Mouse (Mus musculus): Measurements from ENCODE around the gene Arih2. TPM values are rescaled to one million over a fixed set of nuclear protein-coding genes. Genes with fewer than 3 reads are reported as not detected.

The Arih2 gene
- polyA plus RNA-seq (2012; rRNA removed) = 53.7 and 54.2 TPM in 2 replicates

GRCm38 (mm10) chr9:108648611-108649560, at the start of gene Arih2:
Arih2 (minus strand) TSS chr9:108649386.
- peak; percentile 93 to 94 for DNase-seq
- peaks cover 5% of the 10 kb centered on the region; the same call in 1 of the 2 replicates for H3K4me1 ChIP-seq (ENCODE audit: control insufficient read depth, insufficient read depth, low read length)
- H3K27ac ChIP-seq (ENCODE audit: insufficient read depth, low read length) = peak within 1 kb of the TSS; percentile 72
- under 1% methylated on average over 112 of the region's 112 CpGs for WGBS
- TF ChIP-seq POLR2A (IDR thresholded peaks at IDR 0.05; ENCODE audit: borderline replicate concordance, insufficient read depth, low read length) (peak; percentile 92), CTCF (IDR thresholded peaks at IDR 0.05; ENCODE audit: borderline replicate concordance, insufficient read depth, low read depth, low read length) (no peak)
- H3K4me3 ChIP-seq (replicated peaks; ENCODE audit: insufficient read depth, low read depth, low read length) = peak within 1 kb of the TSS; percentile 78
- no peaks in the 10 kb centered on the region for H3K27me3 ChIP-seq (ENCODE audit: control insufficient read depth, insufficient read depth, low read length)

GRCm38 (mm10) chr9:108694533-108694932, 45.3 kb upstream of the Arih2 start:
- no peaks in the 10 kb centered on the region for H3K27me3 ChIP-seq (ENCODE audit: control insufficient read depth, insufficient read depth, low read length)
- 76% methylated on average over 1 of the region's 1 CpGs for WGBS
- TF ChIP-seq POLR2A (IDR thresholded peaks at IDR 0.05; ENCODE audit: borderline replicate concordance, insufficient read depth, low read length) (no peak), CTCF (IDR thresholded peaks at IDR 0.05; ENCODE audit: borderline replicate concordance, insufficient read depth, low read depth, low read length) (no peak)
- no peaks in the 10 kb centered on the region for H3K4me1 ChIP-seq (ENCODE audit: control insufficient read depth, insufficient read depth, low read length)
- H3K4me3 ChIP-seq (replicated peaks; ENCODE audit: insufficient read depth, low read depth, low read length) = no peak overlapping the region
- no peak for DNase-seq
- H3K27ac ChIP-seq (ENCODE audit: insufficient read depth, low read length) = no peak overlapping the region

GRCm38 (mm10) chr9:108693946-108694345, 44.8 kb upstream of the Arih2 start:
- no peak overlapping the region for H3K27ac ChIP-seq (ENCODE audit: insufficient read depth, low read length)
- H3K4me3 ChIP-seq (replicated peaks; ENCODE audit: insufficient read depth, low read depth, low read length) = no peak overlapping the region
- DNase-seq = peak in 1 of 2 experiments; percentile 14
- H3K4me1 ChIP-seq (ENCODE audit: control insufficient read depth, insufficient read depth, low read length) = no peaks in the 10 kb centered on the region
- TF ChIP-seq POLR2A (IDR thresholded peaks at IDR 0.05; ENCODE audit: borderline replicate concordance, insufficient read depth, low read length) (no peak), CTCF (IDR thresholded peaks at IDR 0.05; ENCODE audit: borderline replicate concordance, insufficient read depth, low read depth, low read length) (no peak)
- WGBS = 59% methylated on average over 4 of the region's 4 CpGs
- no peaks in the 10 kb centered on the region for H3K27me3 ChIP-seq (ENCODE audit: control insufficient read depth, insufficient read depth, low read length)

- Histone ChIP-seq H3K27me3 (ENCODE audit: control insufficient read depth, insufficient read depth, low read length) (no peaks in the 10 kb centered on the region), H3K4me1 (ENCODE audit: control insufficient read depth, insufficient read depth, low read length) (no peaks in the 10 kb centered on the region), H3K4me3 (replicated peaks; ENCODE audit: insufficient read depth, low read depth, low read length) (peak overlapping the region; percentile 83), H3K27ac (ENCODE audit: insufficient read depth, low read length) (peak overlapping the region; percentile 13; the same call in 1 of the 2 replicates)
- WGBS = under 1% methylated on average over 89 of the region's 92 CpGs
- peak; percentile 72 to 75 for DNase-seq
- TF ChIP-seq CTCF (IDR thresholded peaks at IDR 0.05; ENCODE audit: borderline replicate concordance, insufficient read depth, low read depth, low read length) (0 out of 2 replicates have a peak, but pooled peaks have one; percentile 12), POLR2A (IDR thresholded peaks at IDR 0.05; ENCODE audit: borderline replicate concordance, insufficient read depth, low read length) (no peak)
These were observed 43.2 kb upstream of the Arih2 start for GRCm38 (mm10) chr9:108692226-108693041.

GRCm38 (mm10) chr9:108691846-108692225, 42.6 kb upstream of the Arih2 start:
- H3K27ac ChIP-seq (ENCODE audit: insufficient read depth, low read length) = peak overlapping the region; percentile 70
- H3K27me3 ChIP-seq (ENCODE audit: control insufficient read depth, insufficient read depth, low read length) = no peaks in the 10 kb centered on the region
- TF ChIP-seq POLR2A (IDR thresholded peaks at IDR 0.05; ENCODE audit: borderline replicate concordance, insufficient read depth, low read length) (peak; percentile 95), CTCF (IDR thresholded peaks at IDR 0.05; ENCODE audit: borderline replicate concordance, insufficient read depth, low read depth, low read length) (no peak)
- H3K4me3 ChIP-seq (replicated peaks; ENCODE audit: insufficient read depth, low read depth, low read length) = peak overlapping the region; percentile 83
- DNase-seq = peak; percentile 94 to 95
- WGBS = under 1% methylated on average over 42 of the region's 42 CpGs
- H3K4me1 ChIP-seq (ENCODE audit: control insufficient read depth, insufficient read depth, low read length) = peaks cover 2% of the 10 kb centered on the region; the same call in 1 of the 2 replicates

GRCm38 (mm10) chr9:108691371-108691770, 42.2 kb upstream of the Arih2 start:
- TF ChIP-seq CTCF (IDR thresholded peaks at IDR 0.05; ENCODE audit: borderline replicate concordance, insufficient read depth, low read depth, low read length) = no peak
- TF ChIP-seq POLR2A (IDR thresholded peaks at IDR 0.05; ENCODE audit: borderline replicate concordance, insufficient read depth, low read length) = no peak
- 60% methylated on average over 8 of the region's 8 CpGs for WGBS
- peak overlapping the region; percentile 52 for H3K4me3 ChIP-seq (replicated peaks; ENCODE audit: insufficient read depth, low read depth, low read length)
- H3K27me3 ChIP-seq (ENCODE audit: control insufficient read depth, insufficient read depth, low read length) = no peaks in the 10 kb centered on the region
- peak in 1 of 2 experiments; percentile 27 for DNase-seq
- peak overlapping the region; percentile 70 for H3K27ac ChIP-seq (ENCODE audit: insufficient read depth, low read length)
- peaks cover 6% of the 10 kb centered on the region; the same call in 1 of the 2 replicates for H3K4me1 ChIP-seq (ENCODE audit: control insufficient read depth, insufficient read depth, low read length)

GRCm38 (mm10) chr9:108690914-108691313, 41.7 kb upstream of the Arih2 start:
- H3K4me3 ChIP-seq (replicated peaks; ENCODE audit: insufficient read depth, low read depth, low read length) = no peak overlapping the region
- peak; percentile 18 to 20 for DNase-seq
- no peak overlapping the region for H3K27ac ChIP-seq (ENCODE audit: insufficient read depth, low read length)
- TF ChIP-seq POLR2A (IDR thresholded peaks at IDR 0.05; ENCODE audit: borderline replicate concordance, insufficient read depth, low read length) (no peak), CTCF (IDR thresholded peaks at IDR 0.05; ENCODE audit: borderline replicate concordance, insufficient read depth, low read depth, low read length) (no peak)
- H3K4me1 ChIP-seq (ENCODE audit: control insufficient read depth, insufficient read depth, low read length) = peaks cover 7% of the 10 kb centered on the region; the same call in 1 of the 2 replicates
- WGBS = 86% methylated on average over 6 of the region's 6 CpGs
- no peaks in the 10 kb centered on the region for H3K27me3 ChIP-seq (ENCODE audit: control insufficient read depth, insufficient read depth, low read length)

Measured in cerebellum, adult 2 months (tissue).